Mouse (Mus musculus): ENCODE measurements around the gene Ifnk. TPM values are rescaled to one million over a fixed set of nuclear protein-coding genes. Genes with fewer than 3 reads are reported as not detected.
A peak's percentile ranks its signal among the peaks of the same experiment; 100 is the strongest.

The Ifnk gene
- polyA plus RNA-seq, 1 experiment from 2014 or later: not detected

DNA sequence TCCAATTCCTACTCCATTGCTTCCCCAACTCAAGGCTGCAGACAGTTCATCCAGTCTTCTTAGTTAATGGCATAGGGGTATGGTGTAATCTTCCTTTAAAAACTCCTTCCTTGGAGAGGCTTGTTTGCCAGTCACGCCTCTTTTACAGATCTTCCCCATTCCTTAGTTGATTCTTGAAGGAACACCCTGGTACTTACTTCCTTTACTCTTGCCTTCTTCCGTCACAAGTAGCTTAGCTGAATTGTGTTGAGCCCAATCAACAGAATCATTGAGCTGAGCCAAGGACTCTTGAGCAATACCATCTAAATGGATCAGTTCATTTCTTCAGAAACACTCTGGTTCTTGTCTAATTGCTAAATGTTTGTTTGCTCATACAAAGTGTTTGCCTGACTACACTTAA lies 13.4 kb downstream of the Ifnk start:
- H3K36me3 ChIP-seq (ENCODE audit: control insufficient read depth, insufficient read depth, low read length): no peaks in the 10 kb centered on the region
- no peak for ATAC-seq (ENCODE audit: low read depth)

DNA sequence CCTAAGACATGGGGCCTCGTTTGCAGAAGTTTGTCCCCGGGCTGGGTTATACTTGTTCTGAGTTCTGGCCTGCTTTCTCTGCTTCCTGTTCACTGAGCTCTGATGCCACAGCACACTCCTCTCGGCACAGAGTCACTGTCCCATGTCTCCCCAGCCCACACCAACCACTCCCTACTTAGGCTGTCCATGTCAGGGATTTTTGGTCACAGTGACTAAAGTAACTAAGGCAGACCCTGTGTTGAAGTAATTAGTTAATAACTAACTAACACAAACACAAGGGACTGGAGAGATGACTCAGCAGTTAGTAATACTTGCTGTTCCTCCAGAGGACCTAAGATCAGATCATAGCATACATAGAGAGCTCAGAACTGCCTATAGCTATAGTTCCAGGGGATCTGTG lies 14.1 kb downstream of the Ifnk start:
- H3K27me3 ChIP-seq (replicated peaks; ENCODE audit: control insufficient read depth, insufficient read depth, low read length): no peaks in the 10 kb centered on the region
- H3K9me3 ChIP-seq (ENCODE audit: control insufficient read depth, low read length): no peaks in the 10 kb centered on the region
- 67% methylated on average over 3 of the region's 3 CpGs for WGBS
- H3K36me3 ChIP-seq (ENCODE audit: control insufficient read depth, insufficient read depth, low read length): no peaks in the 10 kb centered on the region
- H3K4me1 ChIP-seq (ENCODE audit: control insufficient read depth, insufficient read depth, low read length): 0 out of 2 replicates have a peak, but pooled peaks cover 12% of the 10 kb centered on the region
- H3K9ac ChIP-seq (ENCODE audit: low read depth, low read length): no peak overlapping the region
- DNase-seq (ENCODE audit: low spot score) (no peak), ATAC-seq (ENCODE audit: low read depth) (no peak)
- H3K4me2 ChIP-seq (ENCODE audit: low read depth, low read length): no peak overlapping the region
- no peak overlapping the region for H3K4me3 ChIP-seq (ENCODE audit: low read depth, low read length)
- no peak overlapping the region for H3K27ac ChIP-seq (replicated peaks; ENCODE audit: low read depth, low read length)

More for the DNA sequence above, 13.4 kb downstream of the Ifnk start:
- WGBS: 81% methylated on average over 2 of the region's 2 CpGs
- no peak for DNase-seq (ENCODE audit: low spot score)
- Histone ChIP-seq H3K27ac (replicated peaks; ENCODE audit: low read depth, low read length) (no peak overlapping the region), H3K4me1 (ENCODE audit: control insufficient read depth, insufficient read depth, low read length) (0 out of 2 replicates have a peak, but pooled peaks cover 11% of the 10 kb centered on the region), H3K9me3 (ENCODE audit: control insufficient read depth, low read length) (no peaks in the 10 kb centered on the region), H3K4me2 (ENCODE audit: low read depth, low read length) (no peak overlapping the region), H3K27me3 (replicated peaks; ENCODE audit: control insufficient read depth, insufficient read depth, low read length) (no peaks in the 10 kb centered on the region), H3K9ac (ENCODE audit: low read depth, low read length) (no peak overlapping the region), H3K4me3 (ENCODE audit: low read depth, low read length) (no peak overlapping the region)

DNA sequence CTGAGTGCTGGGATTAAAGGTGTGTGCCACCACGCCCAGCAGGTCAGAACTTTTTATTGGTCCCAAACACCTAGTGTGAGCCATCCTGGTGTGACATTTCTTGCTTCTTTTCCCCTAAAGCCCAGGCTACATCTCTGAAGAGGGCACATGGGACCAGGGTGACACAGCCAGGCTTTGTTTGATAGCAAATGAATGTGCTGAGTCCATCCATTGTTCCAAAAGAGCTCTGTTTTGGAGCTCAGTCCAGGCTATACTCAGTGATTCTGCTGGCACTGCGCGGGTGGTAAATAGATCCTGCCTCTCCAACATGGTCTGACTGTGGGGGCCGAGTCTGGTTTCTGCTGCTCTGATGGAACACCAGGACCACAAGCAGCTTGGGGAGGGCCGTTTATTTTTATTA lies 16.0 kb downstream of the Ifnk start:
- 69% methylated on average over 5 of the region's 5 CpGs for WGBS
- Histone ChIP-seq H3K27me3 (replicated peaks; ENCODE audit: control insufficient read depth, insufficient read depth, low read length) (no peaks in the 10 kb centered on the region), H3K36me3 (ENCODE audit: control insufficient read depth, insufficient read depth, low read length) (no peaks in the 10 kb centered on the region), H3K27ac (replicated peaks; ENCODE audit: low read depth, low read length) (no peak overlapping the region), H3K4me1 (ENCODE audit: control insufficient read depth, insufficient read depth, low read length) (0 out of 2 replicates have a peak, but pooled peaks cover 12% of the 10 kb centered on the region), H3K9ac (ENCODE audit: low read depth, low read length) (no peak overlapping the region), H3K4me2 (ENCODE audit: low read depth, low read length) (no peak overlapping the region), H3K4me3 (ENCODE audit: low read depth, low read length) (no peak overlapping the region), H3K9me3 (ENCODE audit: control insufficient read depth, low read length) (no peaks in the 10 kb centered on the region)
- DNase-seq (ENCODE audit: low spot score) (no peak), ATAC-seq (ENCODE audit: low read depth) (no peak)

DNA sequence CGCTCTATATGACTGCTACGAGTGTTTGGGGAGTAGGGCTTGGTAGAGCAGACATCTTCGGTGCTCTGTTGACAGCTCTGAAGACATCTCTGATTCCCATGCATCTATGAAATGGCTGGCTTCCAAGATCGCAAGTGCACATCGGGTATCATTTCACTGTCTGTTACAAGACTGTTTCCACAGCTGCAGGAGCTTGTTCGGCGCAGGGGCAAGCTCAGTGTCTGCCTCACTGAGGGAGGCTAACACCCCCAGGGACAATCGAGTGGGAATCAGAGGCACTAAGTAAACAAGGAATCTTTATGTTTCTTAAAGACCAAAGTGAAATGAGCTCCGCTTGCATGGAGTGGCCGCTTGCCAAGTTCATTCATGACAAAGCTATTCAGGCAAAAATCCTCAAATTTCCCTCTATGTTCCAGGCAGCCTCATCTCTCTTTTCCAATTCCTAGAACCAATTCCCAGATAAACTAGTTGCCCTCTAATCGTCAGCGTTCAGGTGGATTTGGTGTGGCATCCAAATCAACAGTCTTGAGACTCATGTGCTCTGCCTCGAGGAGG lies 17.8 kb downstream of the Ifnk start:
- Histone ChIP-seq H3K9ac (ENCODE audit: low read depth, low read length) (no peak overlapping the region), H3K27me3 (replicated peaks; ENCODE audit: control insufficient read depth, insufficient read depth, low read length) (no peaks in the 10 kb centered on the region), H3K4me1 (ENCODE audit: control insufficient read depth, insufficient read depth, low read length) (peaks cover 12% of the 10 kb centered on the region; the same call in 1 of the 2 replicates), H3K27ac (replicated peaks; ENCODE audit: low read depth, low read length) (no peak overlapping the region), H3K9me3 (ENCODE audit: control insufficient read depth, low read length) (no peaks in the 10 kb centered on the region), H3K4me3 (ENCODE audit: low read depth, low read length) (no peak overlapping the region), H3K4me2 (ENCODE audit: low read depth, low read length) (no peak overlapping the region), H3K36me3 (ENCODE audit: control insufficient read depth, insufficient read depth, low read length) (no peaks in the 10 kb centered on the region)
- ATAC-seq (ENCODE audit: low read depth): peak; percentile 82
- WGBS: 37% methylated on average over 13 of the region's 13 CpGs
- peak; percentile 90 for DNase-seq (ENCODE audit: low spot score)

DNA sequence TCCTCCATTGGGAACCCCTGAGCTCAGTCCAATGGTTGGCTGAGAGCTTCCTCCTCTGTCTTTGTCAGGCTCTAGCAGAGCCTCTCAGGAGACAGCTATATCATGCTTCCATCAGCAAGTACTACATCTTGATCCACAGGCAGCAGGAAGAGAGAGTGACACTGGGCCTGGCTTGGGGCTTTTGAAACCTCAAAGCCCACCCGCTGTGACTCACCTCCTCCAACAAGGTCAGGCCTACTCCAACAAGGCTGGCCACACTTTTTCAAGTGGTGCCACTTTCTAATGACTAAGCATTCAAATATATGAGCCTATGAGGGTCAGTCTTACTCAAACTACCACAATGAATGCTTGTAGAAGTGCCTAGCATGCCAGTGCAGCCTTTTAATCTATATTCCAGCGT lies 20.6 kb downstream of the Ifnk start:
- Histone ChIP-seq H3K4me3 (ENCODE audit: low read depth, low read length) (no peak overlapping the region), H3K27me3 (replicated peaks; ENCODE audit: control insufficient read depth, insufficient read depth, low read length) (no peaks in the 10 kb centered on the region), H3K4me2 (ENCODE audit: low read depth, low read length) (no peak overlapping the region), H3K9ac (ENCODE audit: low read depth, low read length) (no peak overlapping the region), H3K27ac (replicated peaks; ENCODE audit: low read depth, low read length) (no peak overlapping the region), H3K4me1 (ENCODE audit: control insufficient read depth, insufficient read depth, low read length) (peaks cover 12% of the 10 kb centered on the region; the same call in 1 of the 2 replicates), H3K36me3 (ENCODE audit: control insufficient read depth, insufficient read depth, low read length) (no peaks in the 10 kb centered on the region), H3K9me3 (ENCODE audit: control insufficient read depth, low read length) (no peaks in the 10 kb centered on the region)
- ATAC-seq (ENCODE audit: low read depth): no peak
- 89% methylated on average over 2 of the region's 2 CpGs for WGBS
- DNase-seq (ENCODE audit: low spot score): no peak

DNA sequence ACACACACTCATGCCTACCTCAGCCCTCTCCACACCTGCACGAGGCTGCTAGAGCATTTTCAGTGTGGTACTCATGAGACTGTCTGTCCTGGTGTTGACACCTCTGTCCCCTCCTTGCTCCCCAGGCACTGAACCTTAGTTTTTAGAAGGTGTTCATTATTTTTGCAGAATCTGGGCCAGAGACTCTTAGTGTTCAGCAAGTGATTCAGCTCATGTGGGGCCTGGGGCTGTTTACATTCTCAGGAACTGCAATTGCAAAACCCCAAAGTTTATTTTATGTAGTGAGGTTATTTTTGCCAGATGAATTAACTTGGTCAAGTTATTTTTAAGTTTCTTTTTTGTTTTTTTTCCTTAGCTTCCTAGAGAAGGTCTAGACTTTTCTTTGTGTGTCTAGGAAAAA lies 21.7 kb downstream of the Ifnk start:
- Histone ChIP-seq H3K4me3 (ENCODE audit: low read depth, low read length) (no peak overlapping the region), H3K4me2 (ENCODE audit: low read depth, low read length) (no peak overlapping the region), H3K27ac (replicated peaks; ENCODE audit: low read depth, low read length) (no peak overlapping the region; the same call in 1 of the 2 replicates), H3K9me3 (ENCODE audit: control insufficient read depth, low read length) (no peaks in the 10 kb centered on the region), H3K36me3 (ENCODE audit: control insufficient read depth, insufficient read depth, low read length) (no peaks in the 10 kb centered on the region), H3K27me3 (replicated peaks; ENCODE audit: control insufficient read depth, insufficient read depth, low read length) (no peaks in the 10 kb centered on the region), H3K9ac (ENCODE audit: low read depth, low read length) (no peak overlapping the region), H3K4me1 (ENCODE audit: control insufficient read depth, insufficient read depth, low read length) (peaks cover 19% of the 10 kb centered on the region)
- DNase-seq (ENCODE audit: low spot score): peak; percentile 54
- no peak for ATAC-seq (ENCODE audit: low read depth)
- WGBS: 50% methylated on average over 1 of the region's 1 CpGs

DNA sequence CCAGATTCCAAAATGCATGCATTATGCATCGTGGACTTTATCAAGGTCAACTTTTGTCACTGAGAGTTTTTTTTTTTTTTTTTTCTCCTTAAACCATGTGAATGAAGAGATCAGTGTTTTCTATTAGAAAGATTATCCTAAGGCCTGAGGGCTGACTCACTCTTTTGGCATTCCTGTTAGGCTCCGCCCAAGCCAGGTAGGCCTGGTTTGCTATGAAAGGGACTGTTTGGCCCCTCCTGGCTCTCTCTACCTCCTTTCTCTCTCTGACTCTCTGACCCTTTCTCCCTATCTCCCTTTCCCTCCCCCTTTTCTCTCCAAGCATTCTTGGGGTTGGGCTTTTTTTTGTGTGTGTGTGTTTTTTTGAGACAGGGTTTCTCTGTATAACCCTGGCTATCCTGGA lies 23.7 kb downstream of the Ifnk start:
- H3K4me3 ChIP-seq (ENCODE audit: low read depth, low read length): no peak overlapping the region
- H3K9me3 ChIP-seq (ENCODE audit: control insufficient read depth, low read length): no peaks in the 10 kb centered on the region
- no peak overlapping the region for H3K27ac ChIP-seq (replicated peaks; ENCODE audit: low read depth, low read length)
- no peak overlapping the region for H3K4me2 ChIP-seq (ENCODE audit: low read depth, low read length)
- DNase-seq (ENCODE audit: low spot score): no peak
- WGBS: 72% methylated on average over 2 of the region's 2 CpGs
- peaks cover 7% of the 10 kb centered on the region for H3K4me1 ChIP-seq (ENCODE audit: control insufficient read depth, insufficient read depth, low read length)
- H3K27me3 ChIP-seq (replicated peaks; ENCODE audit: control insufficient read depth, insufficient read depth, low read length): no peaks in the 10 kb centered on the region
- no peak for ATAC-seq (ENCODE audit: low read depth)
- H3K36me3 ChIP-seq (ENCODE audit: control insufficient read depth, insufficient read depth, low read length): no peaks in the 10 kb centered on the region
- H3K9ac ChIP-seq (ENCODE audit: low read depth, low read length): no peak overlapping the region

DNA sequence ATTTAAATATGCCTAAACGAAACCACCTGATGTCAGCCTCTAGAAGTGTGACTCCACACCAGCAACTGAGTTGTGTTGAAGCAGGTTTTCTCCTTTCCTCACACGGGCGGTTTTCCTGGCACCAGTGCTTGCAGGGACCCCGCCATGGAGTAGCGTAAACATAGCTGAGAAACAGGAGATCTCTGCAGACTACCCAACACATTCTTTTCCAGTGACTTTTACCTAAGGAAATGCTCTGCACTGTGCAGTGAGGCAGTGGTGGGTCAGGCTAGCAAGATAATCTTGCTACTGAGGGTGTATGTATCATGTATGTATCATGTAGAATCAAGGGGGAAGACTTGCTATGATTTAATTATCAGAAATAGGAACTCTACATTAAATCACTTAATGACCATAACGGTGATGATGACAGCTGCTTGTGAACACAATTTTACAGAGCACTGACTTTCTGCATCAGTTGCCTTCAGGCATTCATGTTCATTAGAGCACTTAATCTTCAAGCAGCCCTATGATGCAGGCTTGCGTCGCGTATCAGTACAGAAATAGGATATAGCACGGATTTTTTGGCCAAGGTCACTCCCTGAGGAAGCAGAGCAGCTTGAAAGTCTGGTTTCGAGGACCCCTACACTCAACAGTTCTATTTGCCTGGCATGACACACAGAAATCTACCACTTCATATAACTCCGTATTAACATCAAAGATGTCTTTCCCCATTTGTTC lies 26.2 kb downstream of the Ifnk start:
- 55% methylated on average over 12 of the region's 12 CpGs for WGBS
- H3K4me3 ChIP-seq (ENCODE audit: low read depth, low read length): no peak overlapping the region
- no peak overlapping the region for H3K9ac ChIP-seq (ENCODE audit: low read depth, low read length)
- no peak overlapping the region for H3K4me2 ChIP-seq (ENCODE audit: low read depth, low read length)
- H3K27me3 ChIP-seq (replicated peaks; ENCODE audit: control insufficient read depth, insufficient read depth, low read length): no peaks in the 10 kb centered on the region
- peak; percentile 55; the same call in 1 of the 2 replicates for ATAC-seq (ENCODE audit: low read depth)
- DNase-seq (ENCODE audit: low spot score): peak; percentile 58
- H3K4me1 ChIP-seq (ENCODE audit: control insufficient read depth, insufficient read depth, low read length): peaks cover 7% of the 10 kb centered on the region
- H3K27ac ChIP-seq (replicated peaks; ENCODE audit: low read depth, low read length): no peak overlapping the region
- H3K9me3 ChIP-seq (ENCODE audit: control insufficient read depth, low read length): no peaks in the 10 kb centered on the region
- no peaks in the 10 kb centered on the region for H3K36me3 ChIP-seq (ENCODE audit: control insufficient read depth, insufficient read depth, low read length)

All from embryonic facial prominence, embryonic 14.5 days (tissue).